Mouse (Mus musculus) forebrain, embryonic 11.5 days (tissue): ENCODE data around the gene Gk5. TPM values are rescaled to one million over a fixed set of nuclear protein-coding genes. Genes with fewer than 3 reads are reported as not detected.
"Not testable (repeated sequence)": the region's sequence is repeated elsewhere in the genome, so short reads cannot be mapped to it uniquely, and the experiment has no call there.

ENCODE experiments used
- ATAC-seq: fragments of 200-750 bp; cut with Nextera tagmentation; replicated peaks from 2 replicates; pipeline ENCODE4 v1.8.0; 2017; ENCODE audit warnings: moderate TSS enrichment; ENCODE audit not compliant: low FRiP score
- DNase-seq: peaks from one replicate; pipeline ENCODE4 v3.0.0-alpha.2; 2017; ENCODE audit warnings: low spot score
- H3K27ac ChIP-seq: fragments of 300-500 bp; sonication (generic); 2 replicates; pipeline ENCODE4 v1.5.1; 2014; ENCODE audit warnings: low read depth, low read length
- H3K27me3 ChIP-seq: fragments of 300-500 bp; sonication (generic); 2 replicates; pipeline ENCODE4 v1.6.1; 2014; ENCODE audit warnings: mild to moderate bottlenecking, low read length, mixed read lengths; ENCODE audit not compliant: control insufficient read depth, insufficient read depth
- H3K36me3 ChIP-seq: fragments of 300-500 bp; sonication (generic); 2 replicates; pipeline ENCODE4 v1.6.1; 2014; ENCODE audit warnings: mild to moderate bottlenecking, low read length, moderate library complexity, mixed read lengths; ENCODE audit not compliant: control insufficient read depth, insufficient read depth
- H3K4me1 ChIP-seq: fragments of 300-500 bp; sonication (generic); replicated peaks from 2 replicates; pipeline ENCODE4 v1.6.1; 2014; ENCODE audit warnings: low read length, mixed read lengths; ENCODE audit not compliant: control insufficient read depth, insufficient read depth
- H3K4me2 ChIP-seq: fragments of 300-500 bp; sonication (generic); 2 replicates; pipeline ENCODE4 v1.6.1; 2014; ENCODE audit warnings: low read depth, mild to moderate bottlenecking, low read length, moderate library complexity, mixed read lengths; ENCODE audit not compliant: severe bottlenecking
- H3K4me3 ChIP-seq: fragments of 300-500 bp; sonication (generic); 2 replicates; pipeline ENCODE4 v1.5.1; 2014; ENCODE audit warnings: low read depth, low read length
- H3K9ac ChIP-seq: fragments of 300-500 bp; sonication (generic); 2 replicates; pipeline ENCODE4 v1.6.1; 2014; ENCODE audit warnings: low read length
- H3K9me3 ChIP-seq: fragments of 300-500 bp; sonication (generic); 2 replicates; pipeline ENCODE4 v1.6.1; 2016; ENCODE audit warnings: low read length, mixed read lengths; ENCODE audit not compliant: control insufficient read depth
- WGBS: fragments of 180-500 bp; shearing (Covaris S2); extraction: QIAGEN DNeasy Blood & Tissue Kit; methylation state at CpG from one replicate; pipeline ENCODE4 v1.1.7; 2014; 5-methylcytosine and 5-hydroxymethylcytosine counted together
- polyA plus RNA-seq: library from polyadenylated mRNA; unstranded; fragments of >200 nt; fragmentation: Nextera tagmentation; extraction: Ambion mirVana; gene quantifications from 2 replicates; pipeline ENCODE4 v1.2.1, GENCODE M21; 2014

The Gk5 gene
- polyA plus RNA-seq, result 2.7 and 3.9 TPM in 2 replicates

DNA sequence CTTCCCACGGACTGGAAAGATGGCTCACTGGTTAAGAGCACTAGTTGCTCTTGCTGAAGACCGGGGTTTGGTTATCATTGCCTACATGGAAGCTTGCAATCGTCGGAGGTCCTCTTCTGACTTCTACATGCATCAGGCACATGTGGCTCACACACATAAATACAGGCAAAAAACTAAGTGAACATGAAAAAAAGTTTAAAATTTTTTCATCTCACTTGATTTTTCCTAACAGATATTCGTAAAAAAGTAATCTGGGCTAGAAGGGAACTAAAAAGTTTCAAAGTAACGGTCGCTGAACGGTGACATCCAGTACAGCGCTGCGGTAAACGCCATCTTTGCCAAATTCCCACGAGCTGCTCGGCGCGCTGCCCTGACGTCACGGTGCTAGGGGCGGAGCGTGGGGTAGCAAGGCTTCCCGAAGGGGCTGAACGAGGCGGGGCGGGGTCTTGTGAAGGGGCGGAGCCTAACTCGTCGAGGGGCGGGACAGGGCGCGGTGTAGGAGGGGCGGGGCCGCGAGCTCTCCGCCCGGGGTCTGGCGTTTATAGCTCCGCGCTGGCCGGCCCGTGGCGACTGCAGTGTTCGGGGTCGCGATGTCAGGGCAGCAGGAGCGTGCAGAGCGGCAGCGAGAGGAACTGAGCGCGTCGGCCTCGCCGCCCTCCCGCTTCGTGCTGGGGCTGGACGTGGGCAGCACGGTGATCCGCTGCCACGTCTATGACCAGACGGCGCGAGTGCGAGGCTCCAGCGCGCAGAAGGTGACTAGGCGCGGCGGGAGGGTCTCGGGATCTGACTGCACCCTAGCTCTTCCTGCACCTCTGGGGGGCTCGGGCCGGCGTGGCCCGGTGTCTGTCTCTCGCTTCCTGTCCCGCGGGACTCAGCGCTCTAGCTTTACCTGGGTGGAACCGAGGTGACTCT lies at the start of gene Gk5:
Gene Gk5 (plus strand): TSS at position 502 of the 912 bp plus-strand sequence.
- Histone ChIP-seq H3K27ac (no peak within 1 kb of the TSS), H3K9me3 (no peaks in the 10 kb centered on the region)
- ATAC-seq, result peak; percentile 98

DNA sequence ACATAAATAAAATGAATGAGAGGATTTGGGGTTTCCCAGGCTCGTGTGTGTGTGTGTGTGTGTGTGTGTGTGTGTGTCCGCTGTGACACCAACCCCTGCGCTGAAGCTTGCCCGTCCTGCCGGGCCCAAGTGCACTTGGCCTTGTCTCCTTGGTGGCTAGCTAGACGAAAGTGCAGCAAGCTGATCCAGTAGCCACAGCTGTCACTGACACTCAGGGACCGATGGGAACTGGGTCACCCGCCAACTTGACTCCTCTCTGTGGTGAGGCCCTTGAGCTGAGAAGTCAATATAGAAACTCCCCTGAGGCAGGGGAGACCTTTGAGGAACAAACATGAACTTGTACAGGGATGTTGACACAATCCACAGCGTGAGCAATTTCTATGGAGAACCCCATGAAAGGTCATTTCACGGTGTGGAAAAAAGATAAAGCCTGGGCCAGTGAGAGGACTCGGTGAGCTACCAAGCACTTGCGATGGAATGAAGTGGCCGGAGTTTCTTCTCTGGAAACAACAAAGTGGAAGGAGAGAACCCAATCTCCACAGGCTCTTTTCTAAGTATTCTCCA lies 40.3 kb upstream of the Gk5 start:
- Histone ChIP-seq H3K4me2 (no peak overlapping the region), H3K27ac (no peak overlapping the region), H3K4me1 (no peaks in the 10 kb centered on the region), H3K4me3 (no peak overlapping the region), H3K27me3 (no peaks in the 10 kb centered on the region), H3K9me3 (no peaks in the 10 kb centered on the region), H3K36me3 (no peaks in the 10 kb centered on the region), H3K9ac (no peak overlapping the region)
- 90% methylated on average over 13 of the region's 13 CpGs for WGBS
- DNase-seq, result no peak
- ATAC-seq, result no peak

More for the DNA sequence above, at the start of gene Gk5:
- Histone ChIP-seq H3K4me1 (no peaks in the 10 kb centered on the region), H3K4me3 (peak within 1 kb of the TSS; percentile 54), H3K9ac (peak within 1 kb of the TSS; percentile 63), H3K4me2 (peak within 1 kb of the TSS; percentile 81), H3K27me3 (0 out of 2 replicates have a peak, but pooled peaks cover 3% of the 10 kb centered on the region), H3K36me3 (no peaks in the 10 kb centered on the region)
- peak; percentile 100 for DNase-seq
- WGBS, result under 1% methylated on average over 76 of the region's 76 CpGs

DNA sequence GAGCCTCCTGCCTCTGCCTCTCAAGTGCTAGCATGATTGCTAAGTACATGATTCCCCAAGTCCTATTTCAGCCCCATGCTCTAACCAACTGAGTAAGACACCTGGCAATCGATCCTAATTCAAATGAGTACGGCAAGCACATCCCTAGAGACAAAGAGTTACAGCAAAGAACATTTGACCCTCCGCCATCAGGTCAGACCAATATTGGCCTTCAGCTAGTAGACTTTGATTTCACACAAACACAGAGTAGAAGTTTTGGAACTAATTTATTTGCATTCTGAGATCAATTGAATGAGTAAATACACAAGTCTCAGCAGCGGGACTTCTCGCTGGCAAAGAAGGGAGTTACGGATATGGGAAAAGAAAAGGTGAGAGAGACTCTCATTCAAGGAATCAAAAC lies 33.9 kb upstream of the Gk5 start:
- WGBS, result 89% methylated on average over 6 of the region's 6 CpGs
- H3K4me3 ChIP-seq, result no peak overlapping the region
- H3K4me2 ChIP-seq, result no peak overlapping the region
- H3K27me3 ChIP-seq, result no peaks in the 10 kb centered on the region
- no peaks in the 10 kb centered on the region for H3K4me1 ChIP-seq
- H3K36me3 ChIP-seq, result no peaks in the 10 kb centered on the region
- no peaks in the 10 kb centered on the region for H3K9me3 ChIP-seq
- H3K9ac ChIP-seq, result no peak overlapping the region
- H3K27ac ChIP-seq, result no peak overlapping the region
- ATAC-seq, result no peak
- no peak for DNase-seq

DNA sequence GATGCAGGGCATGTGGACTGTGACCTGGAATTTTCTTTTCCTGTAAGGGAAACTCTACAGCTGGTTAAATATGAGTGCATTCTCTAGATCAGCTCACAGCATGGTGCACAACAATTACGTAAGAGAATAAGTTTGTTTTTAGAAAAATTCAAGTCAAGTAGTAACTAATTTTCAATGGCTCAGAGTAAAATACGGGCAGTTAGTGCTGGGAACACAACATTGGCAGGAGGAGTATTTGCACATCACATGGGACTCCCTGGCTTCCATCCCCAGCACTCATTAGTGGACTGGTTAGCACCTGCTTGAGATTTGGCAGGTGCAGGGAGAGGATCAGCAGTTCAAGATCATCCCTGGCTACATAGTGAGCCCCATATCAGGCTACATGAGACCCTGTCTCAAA lies 31.5 kb upstream of the Gk5 start:
- Histone ChIP-seq H3K9ac (no peak overlapping the region), H3K4me1 (no peaks in the 10 kb centered on the region), H3K27ac (no peak overlapping the region), H3K27me3 (no peaks in the 10 kb centered on the region), H3K4me2 (no peak overlapping the region), H3K36me3 (no peaks in the 10 kb centered on the region), H3K9me3 (no peaks in the 10 kb centered on the region), H3K4me3 (no peak overlapping the region)
- 93% methylated on average over 2 of the region's 2 CpGs for WGBS
- ATAC-seq (no peak), DNase-seq (no peak)

DNA sequence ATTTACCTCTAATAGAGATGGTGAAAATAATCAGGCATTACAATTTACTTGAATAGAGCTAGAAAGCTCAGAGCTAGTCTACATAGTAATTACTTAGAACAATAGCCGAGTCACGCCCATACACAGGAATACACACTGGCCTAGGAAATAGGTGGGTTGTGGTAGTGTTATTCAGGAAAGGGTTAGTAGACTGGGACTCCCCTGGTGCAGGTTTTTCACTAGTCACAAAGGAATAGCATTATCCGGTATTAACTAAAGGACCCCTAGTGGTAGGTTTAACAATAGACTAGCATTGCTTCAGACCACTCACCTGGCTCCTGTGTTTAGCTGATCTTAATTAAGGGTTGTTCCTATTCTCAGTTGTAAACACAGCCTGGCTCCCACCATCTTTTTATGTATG lies 30.7 kb upstream of the Gk5 start:
- not testable (repeated sequence) for ATAC-seq

DNA sequence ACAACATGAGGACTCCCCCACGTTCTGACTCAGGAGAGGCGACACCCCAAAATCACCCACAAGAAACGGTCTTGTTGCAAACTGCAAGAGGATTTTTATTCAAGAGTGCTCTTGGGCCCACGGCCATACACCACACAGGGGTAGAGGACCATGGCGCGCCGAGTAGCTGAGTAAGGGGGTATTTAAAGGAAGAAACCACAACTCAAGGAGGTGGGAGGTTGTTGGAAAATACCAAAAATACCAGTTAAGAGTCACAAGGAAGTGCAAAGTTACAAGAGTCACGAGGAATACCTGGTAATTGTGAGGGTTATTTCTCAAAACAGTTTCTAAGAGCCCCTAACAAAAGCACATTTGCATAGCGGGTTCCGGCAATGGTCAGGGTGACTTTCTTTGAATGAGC lies 26.5 kb upstream of the Gk5 start:
- WGBS, result 91% methylated on average over 10 of the region's 10 CpGs
- not testable (repeated sequence) for ATAC-seq, H3K9me3 ChIP-seq, H3K4me1 ChIP-seq, H3K27me3 ChIP-seq, DNase-seq, H3K4me3 ChIP-seq, H3K36me3 ChIP-seq, H3K27ac ChIP-seq, H3K9ac ChIP-seq, H3K4me2 ChIP-seq

More for the DNA sequence above, 30.7 kb upstream of the Gk5 start:
- 79% methylated on average over 3 of the region's 3 CpGs for WGBS
- not testable (repeated sequence) for H3K27me3 ChIP-seq, H3K4me3 ChIP-seq, H3K36me3 ChIP-seq, H3K4me1 ChIP-seq, H3K9me3 ChIP-seq, H3K4me2 ChIP-seq, DNase-seq, H3K9ac ChIP-seq, H3K27ac ChIP-seq

DNA sequence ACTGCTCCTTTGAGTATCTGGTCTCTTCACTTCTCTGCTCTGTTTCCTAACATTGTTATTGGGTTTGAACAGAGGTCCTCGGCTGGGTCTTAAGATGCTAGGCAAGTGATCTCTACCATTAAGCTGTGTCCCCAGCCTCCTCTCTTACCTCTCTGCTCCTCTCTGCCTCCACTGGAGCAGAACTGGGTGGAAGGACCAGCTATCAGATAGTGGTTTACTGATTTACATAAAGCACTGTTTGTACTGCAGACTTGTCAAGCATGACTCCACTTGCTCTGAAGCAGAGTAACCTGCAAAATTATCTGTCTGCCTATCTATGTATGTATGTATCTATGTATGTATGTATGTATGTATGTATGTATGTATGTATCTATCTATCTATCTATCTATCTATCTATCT lies 25.9 kb upstream of the Gk5 start:
- Histone ChIP-seq H3K27ac (no peak overlapping the region), H3K36me3 (no peaks in the 10 kb centered on the region), H3K9ac (no peak overlapping the region), H3K27me3 (no peaks in the 10 kb centered on the region), H3K4me3 (no peak overlapping the region), H3K4me1 (no peaks in the 10 kb centered on the region), H3K4me2 (no peak overlapping the region), H3K9me3 (peaks cover 4% of the 10 kb centered on the region)
- ATAC-seq (no peak), DNase-seq (no peak)
- 90% methylated on average over 1 of the region's 1 CpGs for WGBS

DNA sequence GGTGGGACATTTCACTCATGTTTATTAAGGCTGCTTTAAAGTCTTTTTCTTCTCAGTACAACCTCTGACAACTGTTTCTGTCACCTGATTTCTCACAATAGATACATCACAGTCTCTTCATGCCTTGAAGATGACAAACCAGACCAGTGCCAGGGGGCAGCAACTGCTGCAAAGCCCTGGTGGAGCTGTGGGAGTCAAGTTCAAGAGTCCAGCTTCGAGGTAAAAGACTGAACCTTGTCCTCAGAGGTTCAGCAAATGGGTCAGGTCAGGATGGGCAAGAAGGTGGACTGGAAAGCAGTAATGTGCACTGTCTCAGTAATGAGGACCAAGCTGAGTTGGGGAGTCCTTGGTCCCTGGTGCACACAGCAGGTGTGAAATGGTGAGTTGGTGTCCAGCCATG lies 24.8 kb upstream of the Gk5 start:
- no peak for DNase-seq
- no peak for ATAC-seq
- 58% methylated on average over 1 of the region's 1 CpGs for WGBS

More for the DNA sequence above, 24.8 kb upstream of the Gk5 start:
- Histone ChIP-seq H3K4me3 (no peak overlapping the region), H3K9ac (no peak overlapping the region), H3K27ac (no peak overlapping the region), H3K4me2 (no peak overlapping the region), H3K36me3 (no peaks in the 10 kb centered on the region), H3K27me3 (no peaks in the 10 kb centered on the region), H3K9me3 (peaks cover 7% of the 10 kb centered on the region), H3K4me1 (no peaks in the 10 kb centered on the region)
